In genomic region chr2:49272295-49272967, GRCm38 (mm10) we compare ENCODE assay signal across 13 mouse cellular contexts.
DNase-seq lines count a peak whose midpoint lies in the region; ATAC-seq and TF ChIP-seq lines count a peak whose summit lies in the region.
"Had no signal": no experiment of that assay in that cellular context is flagged by ENCODE, and none has a peak within 500 bp of the region (broad histone marks: within the 10 kb centered on the region; RNA-seq: fewer than 3 reads in every experiment).

No protein-coding gene starts in this region.

- peaks cover 12% of the 10 kb centered on the region for H3K4me1 ChIP-seq in forebrain, embryonic 10.5 days
- H3K4me1 ChIP-seq in hindbrain, postnatal 0 days (ENCODE audit: insufficient read depth, low read length) = 0 out of 2 replicates have a peak, but pooled peaks cover 7% of the 10 kb centered on the region
- H3K4me1 ChIP-seq in neural tube, embryonic 12.5 days = peaks cover 13% of the 10 kb centered on the region
- no peaks in the 10 kb centered on the region for H3K4me1 ChIP-seq in liver, embryonic 11.5 days (replicated peaks; ENCODE audit: control insufficient read depth, insufficient read depth, low read length)

- H3K4me3 ChIP-seq in forebrain, embryonic 10.5 days = 0 out of 2 replicates have a peak overlapping the region, but pooled peaks have one; percentile 12
- H3K4me3 ChIP-seq in hindbrain, postnatal 0 days (ENCODE audit: low read length) = no peak overlapping the region
- no peak overlapping the region for H3K4me3 ChIP-seq in neural tube, embryonic 12.5 days
- no peak overlapping the region for H3K4me3 ChIP-seq in liver, embryonic 11.5 days (ENCODE audit: low read depth, low read length)

- no peak for TF ChIP-seq CTCF in hindbrain, postnatal 0 days (IDR thresholded peaks at IDR 0.05; ENCODE audit: low read depth)

- no peaks in the 10 kb centered on the region for H3K27me3 ChIP-seq in forebrain, embryonic 10.5 days (ENCODE audit: poor library complexity, severe bottlenecking)
- no peaks in the 10 kb centered on the region for H3K27me3 ChIP-seq in hindbrain, postnatal 0 days (ENCODE audit: insufficient read depth, low read length)
- H3K27me3 ChIP-seq in neural tube, embryonic 12.5 days (replicated peaks) = no peaks in the 10 kb centered on the region
- no peaks in the 10 kb centered on the region for H3K27me3 ChIP-seq in liver, embryonic 11.5 days (replicated peaks; ENCODE audit: control insufficient read depth, insufficient read depth, low read length)

- WGBS in forebrain, embryonic 10.5 days = 28% methylated on average over 11 of the region's 11 CpGs
- 21% methylated on average over 11 of the region's 11 CpGs for WGBS in hindbrain, postnatal 0 days
- 16% methylated on average over 11 of the region's 11 CpGs for WGBS in neural tube, embryonic 12.5 days
- 44% methylated on average over 11 of the region's 11 CpGs for WGBS in liver, embryonic 11.5 days

- peak; percentile 92 for ATAC-seq in hindbrain, postnatal 0 days
- peak; percentile 96 for ATAC-seq in neural tube, embryonic 12.5 days (ENCODE audit: low FRiP score, low read depth)
- no peak for ATAC-seq in liver, embryonic 11.5 days (replicated peaks; ENCODE audit: low FRiP score)

- no peak overlapping the region for H3K9ac ChIP-seq in hindbrain, postnatal 0 days (replicated peaks; ENCODE audit: low read length)
- H3K9ac ChIP-seq in neural tube, embryonic 12.5 days = no peak overlapping the region
- H3K9ac ChIP-seq in liver, embryonic 11.5 days (ENCODE audit: low read depth, low read length) = no peak overlapping the region

- 0 out of 2 replicates have a peak overlapping the region, but pooled peaks have one; percentile 35 for H3K27ac ChIP-seq in forebrain, embryonic 10.5 days
- H3K27ac ChIP-seq in hindbrain, postnatal 0 days = no peak overlapping the region
- no peak overlapping the region for H3K27ac ChIP-seq in neural tube, embryonic 12.5 days
- H3K27ac ChIP-seq in liver, embryonic 11.5 days (ENCODE audit: low read depth, low read length) = no peak overlapping the region

- H3K36me3 ChIP-seq in forebrain, embryonic 10.5 days (replicated peaks) = no peaks in the 10 kb centered on the region
- H3K36me3 ChIP-seq in hindbrain, postnatal 0 days (ENCODE audit: insufficient read depth, low read length) = no peaks in the 10 kb centered on the region
- no peaks in the 10 kb centered on the region for H3K36me3 ChIP-seq in neural tube, embryonic 12.5 days
- H3K36me3 ChIP-seq in liver, embryonic 11.5 days (ENCODE audit: control insufficient read depth, insufficient read depth, low read length) = no peaks in the 10 kb centered on the region

- peak; percentile 89 for DNase-seq in embryo, embryonic 10.5 days (ENCODE audit: low spot score)
- DNase-seq in forebrain, embryonic 10.5 days (ENCODE audit: extremely low spot score, low spot score) = peak; percentile 60
- DNase-seq in hindbrain, postnatal 0 days (ENCODE audit: low spot score) = peak; percentile 62
- no peak for DNase-seq in liver, embryonic 11.5 days (ENCODE audit: low spot score)
- DNase-seq in right cerebral cortex, postnatal 14 days = no peak
- DNase-seq in left cerebral cortex, adult 8-10 months (ENCODE audit: low spot score in 2 of 2) = no peak
- DNase-seq: adrenal gland, postnatal 25 days; cerebellum, postnatal 36 days; gastrocnemius, postnatal 25 days; layer of hippocampus, adult 9-11 months; lung, adult 2 months; right cerebral cortex, postnatal 4 days had no signal

- no peaks in the 10 kb centered on the region for H3K9me3 ChIP-seq in forebrain, embryonic 10.5 days
- H3K9me3 ChIP-seq in hindbrain, postnatal 0 days (ENCODE audit: low read length) = no peaks in the 10 kb centered on the region
- no peaks in the 10 kb centered on the region for H3K9me3 ChIP-seq in neural tube, embryonic 12.5 days
- no peaks in the 10 kb centered on the region for H3K9me3 ChIP-seq in liver, embryonic 11.5 days (ENCODE audit: control insufficient read depth, low read length)

- no peak overlapping the region for H3K4me2 ChIP-seq in hindbrain, postnatal 0 days (ENCODE audit: low read depth, low read length)
- H3K4me2 ChIP-seq in neural tube, embryonic 12.5 days (replicated peaks) = peak overlapping the region; percentile 31
- H3K4me2 ChIP-seq in liver, embryonic 11.5 days = no peak overlapping the region

Comparison
In these comparisons a context has a peak if more than half of its experiments do, and no peak if none do; other contexts are left out.
1. DNase-seq: peak in embryo, embryonic 10.5 days (single experiment), forebrain, embryonic 10.5 days (single experiment) and hindbrain, postnatal 0 days (single experiment); none in liver, embryonic 11.5 days (single experiment), right cerebral cortex, postnatal 14 days (single experiment) and left cerebral cortex, adult 8-10 months (0 of 2).